Mouse (Mus musculus): Measurements from ENCODE around the gene Adam12.
A peak's percentile ranks its signal among the peaks of the same experiment; 100 is the strongest.

Adam12 gene

GRCm38 (mm10) chr7:134224741-134225612, 7.0 kb downstream of the Adam12 start:
- DNase-seq (ENCODE audit: low read depth, low spot score), result no peak

- no peak for DNase-seq (ENCODE audit: low read depth, low spot score)
Measured at GRCm38 (mm10) chr7:134224421-134224740, 7.6 kb downstream of the Adam12 start.

GRCm38 (mm10) chr7:134223444-134224161, 8.3 kb downstream of the Adam12 start:
- DNase-seq (ENCODE audit: low read depth, low spot score), result peak; percentile 51

GRCm38 (mm10) chr7:134207956-134208355, 24.0 kb downstream of the Adam12 start:
- peak; percentile 67 for DNase-seq (ENCODE audit: low read depth, low spot score)

- no peak for DNase-seq (ENCODE audit: low read depth, low spot score)
Measured at GRCm38 (mm10) chr7:134193089-134193488, 38.9 kb downstream of the Adam12 start.

GRCm38 (mm10) chr7:134190101-134190500, 41.8 kb downstream of the Adam12 start:
- no peak for DNase-seq (ENCODE audit: low read depth, low spot score)

GRCm38 (mm10) chr7:134188565-134188964, 43.4 kb downstream of the Adam12 start:
- DNase-seq (ENCODE audit: low read depth, low spot score), result no peak

- DNase-seq (ENCODE audit: low read depth, low spot score), result no peak
Measured at GRCm38 (mm10) chr7:134187946-134188345, 44.0 kb downstream of the Adam12 start.

GRCm38 (mm10) chr7:134186497-134186896, 45.4 kb downstream of the Adam12 start:
- DNase-seq (ENCODE audit: low read depth, low spot score), result no peak

- no peak for DNase-seq (ENCODE audit: low read depth, low spot score)
Measured at GRCm38 (mm10) chr7:134185751-134186150, 46.2 kb downstream of the Adam12 start.

- DNase-seq (ENCODE audit: low read depth, low spot score), result peak; percentile 55
Measured at GRCm38 (mm10) chr7:134181717-134182116, 50.2 kb downstream of the Adam12 start.

GRCm38 (mm10) chr7:134181056-134181455, 50.9 kb downstream of the Adam12 start:
- DNase-seq (ENCODE audit: low read depth, low spot score), result no peak

GRCm38 (mm10) chr7:134177051-134177450, 54.9 kb downstream of the Adam12 start:
- no peak for DNase-seq (ENCODE audit: low read depth, low spot score)

- no peak for DNase-seq (ENCODE audit: low read depth, low spot score)
Measured at GRCm38 (mm10) chr7:134175201-134175600, 56.7 kb downstream of the Adam12 start.

- DNase-seq (ENCODE audit: low read depth, low spot score), result no peak
Measured at GRCm38 (mm10) chr7:134173442-134174090, 58.4 kb downstream of the Adam12 start.

GRCm38 (mm10) chr7:134170180-134170910, 61.6 kb downstream of the Adam12 start:
- DNase-seq (ENCODE audit: low read depth, low spot score), result no peak

GRCm38 (mm10) chr7:134169780-134170179, 62.2 kb downstream of the Adam12 start:
- DNase-seq (ENCODE audit: low read depth, low spot score), result no peak

- DNase-seq (ENCODE audit: low read depth, low spot score), result no peak
Measured at GRCm38 (mm10) chr7:134167586-134167985, 64.4 kb downstream of the Adam12 start.

GRCm38 (mm10) chr7:134163751-134164150, 68.2 kb downstream of the Adam12 start:
- no peak for DNase-seq (ENCODE audit: low read depth, low spot score)

GRCm38 (mm10) chr7:134162886-134163285, 69.1 kb downstream of the Adam12 start:
- no peak for DNase-seq (ENCODE audit: low read depth, low spot score)

- no peak for DNase-seq (ENCODE audit: low read depth, low spot score)
Measured at GRCm38 (mm10) chr7:134159608-134160007, 72.3 kb downstream of the Adam12 start.

- no peak for DNase-seq (ENCODE audit: low read depth, low spot score)
Measured at GRCm38 (mm10) chr7:134151330-134151729, 80.6 kb downstream of the Adam12 start.
